Mouse (Mus musculus) stomach, embryonic 14.5 days (tissue): ENCODE measurements around the gene Gm20489. TPM values are rescaled to one million over a fixed set of nuclear protein-coding genes. Genes with fewer than 3 reads are reported as not detected.

ENCODE experiments used
- ATAC-seq: fragments of 200-750 bp; cut with Nextera tagmentation; 2 replicates; pipeline ENCODE4 v1.8.0; 2017; ENCODE audit warnings: low read depth, moderate TSS enrichment; ENCODE audit not compliant: insufficient number of reproducible peaks, insufficient read depth, low FRiP score
- H3K27ac ChIP-seq: fragments of 300-500 bp; sonication (generic); 2 replicates; pipeline ENCODE4 v1.5.1; 2014; ENCODE audit warnings: mild to moderate bottlenecking, low read length, moderate library complexity, mixed read lengths
- H3K27me3 ChIP-seq: fragments of 300-500 bp; sonication (generic); 2 replicates; pipeline ENCODE4 v1.6.1; 2014; ENCODE audit warnings: low read length, control low read depth, mixed read lengths; ENCODE audit not compliant: control insufficient read depth, insufficient read depth
- H3K36me3 ChIP-seq: fragments of 300-500 bp; sonication (generic); 2 replicates; pipeline ENCODE4 v1.6.1; 2014; ENCODE audit warnings: mild to moderate bottlenecking, control low read depth, low read length, moderate library complexity, mixed read lengths; ENCODE audit not compliant: control insufficient read depth, insufficient read depth
- H3K4me1 ChIP-seq: fragments of 300-500 bp; sonication (generic); 2 replicates; pipeline ENCODE4 v1.6.1; 2014; ENCODE audit warnings: low read length, control low read depth, mixed read lengths; ENCODE audit not compliant: control insufficient read depth, insufficient read depth
- H3K4me2 ChIP-seq: fragments of 300-500 bp; sonication (generic); replicated peaks from 2 replicates; pipeline ENCODE4 v1.6.1; 2014; ENCODE audit warnings: low read depth, low read length, control low read depth
- H3K4me3 ChIP-seq: fragments of 300-500 bp; sonication (generic); 2 replicates; pipeline ENCODE4 v1.5.1; 2014; ENCODE audit warnings: low read depth, low read length, control low read depth
- H3K9ac ChIP-seq: fragments of 300-500 bp; sonication (generic); replicated peaks from 2 replicates; pipeline ENCODE4 v1.6.1; 2014; ENCODE audit warnings: low read depth, mild to moderate bottlenecking, control low read depth, low read length, moderate library complexity, mixed read lengths
- H3K9me3 ChIP-seq: fragments of 300-500 bp; sonication (generic); 2 replicates; pipeline ENCODE4 v1.6.1; 2016; ENCODE audit warnings: low read depth, low read length, control low read depth; ENCODE audit not compliant: control insufficient read depth
- WGBS: fragments of 180-500 bp; shearing (Covaris S2); extraction: QIAGEN DNeasy Blood & Tissue Kit; methylation state at CpG from one replicate; pipeline ENCODE4 v1.1.7; 2014; 5-methylcytosine and 5-hydroxymethylcytosine counted together
- polyA plus RNA-seq: library from polyadenylated mRNA; unstranded; fragments of >200 nt; fragmentation: Nextera tagmentation; extraction: Ambion mirVana; gene quantifications from 2 replicates; pipeline ENCODE4 v1.2.1, GENCODE M21; 2014

Gene Gm20489
- polyA plus RNA-seq, 1 experiment from 2014 or later: not detected

GRCm38 (mm10) chrX:101273410-101273809 lies 4.6 kb upstream of the Gm20489 start:
- Histone ChIP-seq H3K27me3 (no peaks in the 10 kb centered on the region), H3K9ac (0 out of 2 replicates have a peak overlapping the region, but pooled peaks have one; percentile 2), H3K4me1 (no peaks in the 10 kb centered on the region), H3K9me3 (no peaks in the 10 kb centered on the region), H3K27ac (0 out of 2 replicates have a peak overlapping the region, but pooled peaks have one; percentile 33), H3K36me3 (peaks cover 2% of the 10 kb centered on the region; the same call in 1 of the 2 replicates), H3K4me3 (peak overlapping the region; percentile 52), H3K4me2 (peak overlapping the region; percentile 35)
- ATAC-seq: no peak
- WGBS: 24% methylated on average over 6 of the region's 6 CpGs

DNA sequence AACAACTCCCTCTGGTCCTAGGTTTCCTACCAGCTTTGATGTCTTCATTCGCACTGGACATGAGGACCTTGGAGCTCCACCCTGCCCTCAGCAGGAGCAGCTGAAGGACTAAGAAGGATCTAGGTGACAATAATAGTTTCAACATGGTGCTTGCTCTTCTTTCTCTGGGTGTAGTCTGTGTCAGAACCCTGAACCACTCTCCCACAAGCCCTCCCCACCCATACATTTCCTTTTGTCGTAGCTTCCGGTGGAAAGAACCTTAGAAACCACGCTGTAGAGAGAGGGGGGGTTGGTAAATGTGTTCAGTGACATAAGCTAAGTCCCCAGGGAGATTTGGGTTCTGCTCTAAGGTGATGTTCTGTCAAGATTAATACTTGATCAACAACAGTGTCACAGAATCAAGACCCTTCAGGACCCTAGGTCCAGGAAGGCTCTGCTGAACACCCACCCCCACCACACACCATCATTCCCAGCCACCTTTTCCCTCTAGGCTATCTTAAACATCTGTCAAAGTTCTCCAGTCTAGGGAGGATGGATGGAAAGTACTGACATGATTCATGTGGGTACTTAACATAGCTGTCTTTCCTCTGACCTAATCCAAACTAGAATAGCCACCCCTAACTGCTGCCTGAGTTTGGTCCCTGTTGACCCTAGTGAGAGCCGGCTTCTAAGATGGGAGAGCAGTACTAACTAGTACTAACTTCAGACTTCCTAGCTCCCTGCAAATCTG lies 633 bp downstream of the Gm20489 start, which contains the start of gene Il2rg:
Gene Il2rg (minus strand): TSS at position 231 of the 730 bp plus-strand sequence.
- no peak for ATAC-seq

DNA sequence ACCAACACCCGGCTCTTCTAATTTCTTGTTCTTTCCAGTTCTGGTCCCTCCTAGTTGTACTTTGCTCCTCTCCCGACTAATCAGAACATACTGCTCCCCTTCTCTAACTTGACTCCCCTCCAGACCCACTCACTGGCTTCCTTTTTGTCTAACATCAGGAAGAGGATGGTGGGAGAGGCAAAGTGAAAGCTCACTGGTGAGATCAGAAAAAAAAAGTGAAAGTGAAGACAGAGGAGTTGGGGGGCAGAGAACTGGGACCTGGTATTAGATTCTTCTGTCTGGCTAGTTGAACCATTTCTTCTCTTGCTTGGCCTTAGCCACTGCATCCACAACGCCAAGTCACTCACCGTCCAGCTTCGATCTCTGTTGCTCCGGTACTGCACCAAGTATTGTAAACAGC lies 2.2 kb downstream of the Gm20489 start:
- WGBS: 94% methylated on average over 6 of the region's 6 CpGs
- H3K4me1 ChIP-seq: no peaks in the 10 kb centered on the region
- H3K27ac ChIP-seq: no peak overlapping the region
- no peaks in the 10 kb centered on the region for H3K9me3 ChIP-seq
- H3K36me3 ChIP-seq: no peaks in the 10 kb centered on the region
- no peaks in the 10 kb centered on the region for H3K27me3 ChIP-seq
- no peak overlapping the region for H3K4me3 ChIP-seq
- H3K4me2 ChIP-seq: no peak overlapping the region
- no peak for ATAC-seq
- H3K9ac ChIP-seq: no peak overlapping the region

More for the DNA sequence above, 633 bp downstream of the Gm20489 start, which contains the start of gene Il2rg:
- no peak within 1 kb of the TSS for H3K9ac ChIP-seq
- H3K4me2 ChIP-seq: no peak within 1 kb of the TSS
- no peaks in the 10 kb centered on the region for H3K27me3 ChIP-seq
- H3K27ac ChIP-seq: no peak within 1 kb of the TSS
- no peaks in the 10 kb centered on the region for H3K4me1 ChIP-seq
- H3K36me3 ChIP-seq: no peaks in the 10 kb centered on the region
- 58% methylated on average over 5 of the region's 5 CpGs for WGBS
- no peak within 1 kb of the TSS for H3K4me3 ChIP-seq
- H3K9me3 ChIP-seq: no peaks in the 10 kb centered on the region

DNA sequence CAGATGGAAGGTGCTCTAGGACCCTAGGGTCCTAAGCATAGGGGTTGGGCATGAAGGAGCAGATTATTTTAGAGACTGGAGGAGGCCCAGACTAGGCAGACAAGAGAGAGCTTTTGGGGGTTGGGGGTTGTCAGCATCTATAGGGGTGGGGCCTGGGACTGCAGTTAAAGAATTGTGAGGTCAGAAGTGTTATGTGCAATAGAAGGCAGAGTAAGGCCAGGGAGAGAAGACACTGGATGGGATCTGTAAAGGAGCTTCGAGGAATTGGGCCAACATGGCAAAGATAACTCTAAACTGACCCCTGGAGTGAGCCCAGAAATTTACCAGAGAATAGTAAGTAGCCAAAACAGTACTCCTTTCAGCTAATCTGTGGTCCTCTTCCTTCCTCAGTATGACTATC lies 4.9 kb downstream of the Gm20489 start, which contains the start of gene Gm614:
Gene Gm614 (minus strand): TSS at position 101 of the 400 bp plus-strand sequence.
- Histone ChIP-seq H3K4me3 (no peak within 1 kb of the TSS), H3K27ac (no peak within 1 kb of the TSS), H3K9me3 (no peaks in the 10 kb centered on the region), H3K36me3 (no peaks in the 10 kb centered on the region), H3K9ac (no peak within 1 kb of the TSS), H3K4me1 (no peaks in the 10 kb centered on the region), H3K4me2 (no peak within 1 kb of the TSS), H3K27me3 (no peaks in the 10 kb centered on the region)
- ATAC-seq: no peak
- WGBS: 65% methylated on average over 1 of the region's 1 CpGs

GRCm38 (mm10) chrX:101260441-101261325 lies 8.1 kb downstream of the Gm20489 start:
- 32% methylated on average over 13 of the region's 13 CpGs for WGBS
- no peak overlapping the region for H3K9ac ChIP-seq
- no peaks in the 10 kb centered on the region for H3K9me3 ChIP-seq
- peak; percentile 85 for ATAC-seq
- peak overlapping the region; percentile 67 for H3K27ac ChIP-seq
- H3K27me3 ChIP-seq: no peaks in the 10 kb centered on the region
- no peak overlapping the region for H3K4me2 ChIP-seq
- 0 out of 2 replicates have a peak, but pooled peaks cover 5% of the 10 kb centered on the region for H3K4me1 ChIP-seq
- H3K4me3 ChIP-seq: no peak overlapping the region
- no peaks in the 10 kb centered on the region for H3K36me3 ChIP-seq

- no peak overlapping the region for H3K4me2 ChIP-seq
- H3K4me3 ChIP-seq: no peak overlapping the region
- ATAC-seq: no peak
- no peaks in the 10 kb centered on the region for H3K36me3 ChIP-seq
- WGBS: 78% methylated on average over 13 of the region's 13 CpGs
- H3K27me3 ChIP-seq: no peaks in the 10 kb centered on the region
- H3K27ac ChIP-seq: no peak overlapping the region
- H3K9me3 ChIP-seq: no peaks in the 10 kb centered on the region; the same call in 1 of the 2 replicates
- H3K9ac ChIP-seq: no peak overlapping the region
- H3K4me1 ChIP-seq: 0 out of 2 replicates have a peak, but pooled peaks cover 5% of the 10 kb centered on the region
Observed at GRCm38 (mm10) chrX:101256603-101257002, 12.2 kb downstream of the Gm20489 start.

- H3K4me3 ChIP-seq: peak overlapping the region; percentile 45
- no peaks in the 10 kb centered on the region; the same call in 1 of the 2 replicates for H3K9me3 ChIP-seq
- peak; percentile 12; the same call in 1 of the 2 replicates for ATAC-seq
- 0 out of 2 replicates have a peak, but pooled peaks cover 5% of the 10 kb centered on the region for H3K4me1 ChIP-seq
- H3K27ac ChIP-seq: peak overlapping the region; percentile 52; the same call in 1 of the 2 replicates
- H3K9ac ChIP-seq: peak overlapping the region; percentile 46
- no peaks in the 10 kb centered on the region for H3K36me3 ChIP-seq
- H3K4me2 ChIP-seq: peak overlapping the region; percentile 54
- 22% methylated on average over 26 of the region's 26 CpGs for WGBS
- no peaks in the 10 kb centered on the region for H3K27me3 ChIP-seq
Observed at GRCm38 (mm10) chrX:101254740-101255139, 14.1 kb downstream of the Gm20489 start.
